Mouse (Mus musculus) myocyte (in vitro differentiated cells): ENCODE data around the gene Flywch2.

ENCODE experiments used
- E2F4 ChIP-seq: IDR thresholded peaks from one replicate; pipeline ENCODE4 v1.6.1; 2011; ENCODE audit warnings: mild to moderate bottlenecking, control low read depth, moderate library complexity; ENCODE audit not compliant: insufficient read depth
- MAX ChIP-seq: IDR thresholded peaks from one replicate; pipeline ENCODE4 v1.6.1; 2011; ENCODE audit warnings: low read depth, mild to moderate bottlenecking, control low read depth
- MYOD1 ChIP-seq, 3 experiments: IDR thresholded peaks; one replicate each; pipeline ENCODE4 v1.6.1; 2011; ENCODE audit warnings: control low read depth in 2 of 3, low read depth in 2 of 3, mild to moderate bottlenecking in 2 of 3, moderate library complexity in 1 of 3; ENCODE audit not compliant: insufficient read length in 2 of 3, control insufficient read depth in 1 of 3
- MYOG ChIP-seq, 3 experiments: IDR thresholded peaks; one replicate each; pipeline ENCODE4 v1.6.1; 2011; ENCODE audit warnings: control low read depth in 2 of 3, low read depth in 2 of 3, mild to moderate bottlenecking in 2 of 3; ENCODE audit not compliant: insufficient read length in 2 of 3, control insufficient read depth in 1 of 3, insufficient read depth in 1 of 3
- POLR2A ChIP-seq: IDR thresholded peaks from one replicate; pipeline ENCODE4 v1.6.1; 2011; ENCODE audit warnings: low read depth, mild to moderate bottlenecking, control low read depth, moderate library complexity; ENCODE audit not compliant: insufficient read length
- TCF12 ChIP-seq: IDR thresholded peaks from one replicate; pipeline ENCODE4 v1.6.1; 2011; ENCODE audit warnings: mild to moderate bottlenecking, control low read depth; ENCODE audit not compliant: poor library complexity, insufficient read depth, severe bottlenecking
- TCF3 ChIP-seq: IDR thresholded peaks from one replicate; pipeline ENCODE4 v1.6.1; 2011; ENCODE audit warnings: low read depth, control low read depth; ENCODE audit not compliant: insufficient read length
- USF1 ChIP-seq: IDR thresholded peaks from one replicate; pipeline ENCODE4 v1.6.1; 2011; ENCODE audit warnings: low read depth, mild to moderate bottlenecking, control low read depth, moderate library complexity

GRCm38 (mm10) chr17:23819235-23819634, 33.4 kb upstream of the Flywch2 start:
- TF ChIP-seq POLR2A = no peak
- TF ChIP-seq MYOD1 (IDR thresholded peaks at IDR 0.05; ENCODE audit: control insufficient read depth in 1 of 3, insufficient read length in 2 of 3, low read depth in 2 of 3) = no peak
- no peak for TF ChIP-seq MYOG (IDR thresholded peaks at IDR 0.05; ENCODE audit: control insufficient read depth in 1 of 3, insufficient read depth in 1 of 3, insufficient read length in 2 of 3, low read depth in 2 of 3)
- no peak for TF ChIP-seq E2F4
- TF ChIP-seq TCF12 = no peak
- TF ChIP-seq TCF3 = no peak
- TF ChIP-seq MAX = no peak
- no peak for TF ChIP-seq USF1
